Mouse (Mus musculus): Measurements from ENCODE around the gene Hist1h2bp.
"Not testable (repeated sequence)": the region's sequence is repeated elsewhere in the genome, so short reads cannot be mapped to it uniquely, and the experiment has no call there.

Hist1h2bp gene

DNA sequence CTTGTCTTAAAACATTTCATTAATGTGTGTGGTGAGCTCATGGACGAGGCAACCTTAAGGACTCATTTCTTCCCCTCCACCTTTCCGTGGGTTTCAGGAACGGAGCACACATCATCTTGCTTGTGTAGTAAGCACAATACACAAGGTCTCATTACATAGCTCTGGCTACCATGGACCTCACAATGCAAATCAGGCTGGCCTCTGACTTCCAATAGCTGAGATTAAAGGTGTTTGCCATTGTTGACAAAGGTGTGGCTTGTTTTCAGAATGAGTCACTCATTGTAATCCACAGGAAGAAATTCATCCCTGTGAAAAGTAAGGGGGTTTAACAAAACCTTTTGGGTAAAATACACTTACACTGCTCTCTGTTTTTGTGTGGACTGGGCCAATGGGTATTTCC lies 41.2 kb downstream of the Hist1h2bp start:
- in situ Hi-C loops (cut with MboI; ENCODE audit: unreplicated experiment in 2 of 2), result loop anchor here in 1 of 2 experiments (10.0 kb wide), 3 partner anchors 206 to 1856 kb away; partner anchors contain the start of genes Hist1h1e, Hist1h2ac, Hist1h2ah and Hist1h2bc

DNA sequence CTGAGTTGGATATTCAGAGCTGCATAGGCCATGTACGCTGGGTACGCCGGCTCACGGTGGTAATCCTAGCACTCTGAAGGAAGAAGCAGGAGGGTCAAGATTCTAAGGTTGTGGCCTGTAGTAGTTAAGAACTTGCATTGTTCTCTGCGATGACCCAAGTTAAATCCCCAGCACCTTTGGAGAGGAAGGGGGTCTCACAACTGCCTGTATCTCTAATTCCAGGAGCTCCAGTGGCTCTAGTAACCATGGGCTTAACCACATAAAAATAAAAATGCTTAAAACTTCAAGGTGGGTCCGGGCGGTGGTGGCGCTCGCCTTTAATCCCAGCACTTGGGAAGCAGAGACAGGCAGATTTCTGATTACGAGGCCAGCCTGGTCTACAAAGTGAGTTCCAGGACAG lies 43.1 kb downstream of the Hist1h2bp start:
- in situ Hi-C loops (cut with MboI; ENCODE audit: unreplicated experiment in 2 of 2), result no loop called here

DNA sequence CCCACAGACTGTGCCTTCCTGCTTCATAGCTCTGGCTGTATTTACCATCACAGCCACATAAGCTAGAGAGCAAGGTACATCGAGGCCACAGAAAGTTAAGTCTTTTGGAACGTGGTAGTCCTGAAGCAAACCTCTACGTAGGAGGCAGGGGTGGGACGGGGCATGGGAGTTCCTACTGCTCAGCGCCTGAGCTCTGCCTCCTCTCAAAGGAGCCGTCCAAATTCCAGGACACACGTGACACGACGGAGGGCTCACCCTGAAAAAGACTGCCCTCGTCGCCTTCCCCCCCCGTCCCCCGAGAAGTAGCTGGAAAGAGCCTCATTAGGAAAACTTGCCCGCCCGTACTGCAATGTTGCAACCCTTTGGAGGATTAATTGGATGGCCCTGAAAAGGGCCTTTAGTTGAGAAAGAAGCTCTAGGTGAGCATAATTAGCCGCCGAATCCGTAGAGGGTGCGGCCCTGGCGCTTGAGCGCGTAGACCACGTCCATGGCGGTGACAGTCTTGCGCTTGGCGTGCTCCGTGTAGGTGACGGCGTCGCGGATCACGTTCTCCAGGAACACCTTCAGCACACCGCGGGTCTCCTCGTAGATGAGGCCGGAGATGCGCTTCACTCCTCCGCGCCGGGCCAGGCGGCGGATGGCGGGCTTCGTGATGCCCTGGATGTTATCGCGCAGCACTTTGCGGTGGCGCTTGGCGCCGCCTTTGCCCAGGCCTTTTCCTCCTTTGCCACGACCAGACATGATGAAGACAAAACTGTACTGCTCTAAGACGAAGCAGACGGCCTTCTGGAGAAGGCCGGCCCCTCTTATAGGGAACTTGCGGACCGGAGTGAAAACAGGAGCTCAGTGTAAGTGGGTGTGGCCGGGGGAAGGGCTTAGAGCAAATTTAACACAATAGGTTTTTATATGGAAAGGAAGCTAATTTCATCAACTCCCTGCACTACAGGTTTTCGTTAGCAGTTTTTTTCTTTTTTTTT lies 44.4 kb downstream of the Hist1h2bp start, which contains the start of gene Hist1h4n:
Hist1h4n (minus strand) TSS at position 779 of the 977 bp plus-strand sequence.
- in situ Hi-C loops (cut with MboI; ENCODE audit: unreplicated experiment in 2 of 2), result not testable (repeated sequence)

DNA sequence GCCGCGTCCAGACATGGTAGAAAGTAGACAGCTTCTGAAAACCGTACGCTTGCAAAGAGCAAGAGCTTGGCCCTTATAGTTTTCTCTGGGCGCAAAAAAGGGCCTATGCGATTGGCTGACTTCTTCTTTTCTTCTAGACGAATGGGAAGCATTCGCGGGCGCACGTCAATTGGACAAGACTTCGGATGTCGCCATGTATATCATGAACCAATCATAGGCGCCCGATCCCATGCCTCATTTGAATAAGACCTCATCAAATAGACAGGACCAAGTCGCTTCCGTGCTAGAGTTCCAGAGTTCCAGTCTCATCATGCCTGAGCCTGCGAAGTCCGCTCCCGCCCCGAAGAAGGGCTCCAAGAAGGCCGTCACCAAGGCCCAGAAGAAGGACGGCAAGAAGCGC lies 46.2 kb downstream of the Hist1h2bp start, which contains the start of the genes Hist1h2ap and Hist1h2br:
Hist1h2ap (minus strand) TSS at position 47 of the 400 bp plus-strand sequence.
Hist1h2br (plus strand) TSS at position 283 of the 400 bp plus-strand sequence.
- in situ Hi-C loops (cut with MboI; ENCODE audit: unreplicated experiment in 2 of 2), result not testable (repeated sequence)

Data from v-Abl transformed pro-B cells (cell line).